ENCODE assay signal across 9 mouse cellular contexts in genomic region chr8:128219539-128219938, GRCm38 (mm10).
DNase-seq lines count a peak whose midpoint lies in the region; ATAC-seq and TF ChIP-seq lines count a peak whose summit lies in the region.
"Had no signal": no experiment of that assay in that cellular context is flagged by ENCODE, and none has a peak within 500 bp of the region (broad histone marks: within the 10 kb centered on the region; RNA-seq: fewer than 3 reads in every experiment).

No protein-coding gene starts in this region.

- TF ChIP-seq POLR2A in kidney, adult 2 months (IDR thresholded peaks at IDR 0.05; ENCODE audit: low read depth, low read length): no peak

- no peak for ATAC-seq in kidney, embryonic 15.5 days (replicated peaks; ENCODE audit: low FRiP score)

- H3K4me3 ChIP-seq in kidney, adult 2 months (ENCODE audit: insufficient read depth, low read depth, low read length): no peak overlapping the region
- H3K4me3 ChIP-seq in kidney, embryonic 15.5 days (replicated peaks): no peak overlapping the region
- H3K4me3 ChIP-seq: neural tube, embryonic 12.5 days had no signal

- no peaks in the 10 kb centered on the region for H3K27me3 ChIP-seq in kidney, adult 2 months (replicated peaks; ENCODE audit: control insufficient read depth, insufficient read depth, low read length)
- H3K27me3 ChIP-seq in kidney, embryonic 15.5 days: no peaks in the 10 kb centered on the region
- H3K27me3 ChIP-seq: neural tube, embryonic 12.5 days had no signal

- no peak for TF ChIP-seq CTCF in kidney, adult 2 months (conservative IDR thresholded peaks at IDR 0.05; ENCODE audit: insufficient read depth, insufficient read length, low read depth, low read length)

- H3K36me3 ChIP-seq in kidney, adult 2 months (ENCODE audit: control insufficient read depth, insufficient read depth, low read length): no peaks in the 10 kb centered on the region
- H3K36me3 ChIP-seq in kidney, embryonic 15.5 days: no peaks in the 10 kb centered on the region
- H3K36me3 ChIP-seq: neural tube, embryonic 12.5 days had no signal

- intact Hi-C loops in gastrocnemius, postnatal 36 days (cut with DNase I): no loop called here

- H3K9ac ChIP-seq in kidney, embryonic 15.5 days: no peak overlapping the region
- H3K9ac ChIP-seq: neural tube, embryonic 12.5 days had no signal

- no peak overlapping the region for H3K4me2 ChIP-seq in kidney, embryonic 15.5 days
- H3K4me2 ChIP-seq: neural tube, embryonic 12.5 days had no signal

- peak; percentile 76 for DNase-seq in kidney, adult 2 months
- peak; percentile 65 for DNase-seq in adrenal gland, postnatal 25 days
- DNase-seq in gastrocnemius, postnatal 36 days: peak; percentile 43 to 80
- peak; percentile 77 to 79 for DNase-seq in lung, adult 18-20 months
- no peak for DNase-seq in thymus, postnatal 25 days
- no peak for DNase-seq in right cerebral cortex, adult 18-20 months
- no peak for DNase-seq in embryo, embryonic 9.5 days (ENCODE audit: extremely low spot score)

- no peaks in the 10 kb centered on the region for H3K9me3 ChIP-seq in kidney, embryonic 15.5 days (replicated peaks)
- H3K9me3 ChIP-seq: neural tube, embryonic 12.5 days had no signal

- H3K27ac ChIP-seq in kidney, adult 2 months (ENCODE audit: insufficient read depth, low read depth, low read length): no peak overlapping the region
- H3K27ac ChIP-seq in kidney, embryonic 15.5 days: no peak overlapping the region
- H3K27ac ChIP-seq: neural tube, embryonic 12.5 days had no signal

- no peaks in the 10 kb centered on the region for H3K4me1 ChIP-seq in kidney, adult 2 months (ENCODE audit: control insufficient read depth, insufficient read depth, low read length)
- no peaks in the 10 kb centered on the region; the same call in 1 of the 2 replicates for H3K4me1 ChIP-seq in kidney, embryonic 15.5 days
- H3K4me1 ChIP-seq: neural tube, embryonic 12.5 days had no signal

Comparison
In these comparisons a context has a peak if more than half of its experiments do, and no peak if none do; other contexts are left out.
1. DNase-seq: peak in kidney, adult 2 months (single experiment), adrenal gland, postnatal 25 days (single experiment), gastrocnemius, postnatal 36 days (2 of 2) and lung, adult 18-20 months (2 of 2); none in thymus, postnatal 25 days (single experiment), right cerebral cortex, adult 18-20 months (single experiment) and embryo, embryonic 9.5 days (single experiment).